Comparison of ENCODE assay signal across 23 mouse cellular contexts in genomic region chr12:74966266-74966665, GRCm38 (mm10).
DNase-seq lines count a peak whose midpoint lies in the region; ATAC-seq lines count a peak whose summit lies in the region.
"Had no signal": no experiment of that assay in that cellular context is flagged by ENCODE, and none has a peak within 500 bp of the region (broad histone marks: within the 10 kb centered on the region; RNA-seq: fewer than 3 reads in every experiment).

No protein-coding gene starts in this region.

- H3K36me3 ChIP-seq in midbrain, embryonic 11.5 days (ENCODE audit: control insufficient read depth, insufficient read depth, low read length): no peaks in the 10 kb centered on the region
- no peaks in the 10 kb centered on the region for H3K36me3 ChIP-seq in midbrain, embryonic 15.5 days (replicated peaks)
- H3K36me3 ChIP-seq: G1E had no signal

- 29% methylated on average over 2 of the region's 2 CpGs for WGBS in midbrain, embryonic 11.5 days
- 36% methylated on average over 2 of the region's 2 CpGs for WGBS in midbrain, embryonic 15.5 days

- no peak for ATAC-seq in midbrain, embryonic 11.5 days (ENCODE audit: low FRiP score)
- no peak for ATAC-seq in midbrain, embryonic 15.5 days (replicated peaks)
- peak; percentile 62 for ATAC-seq in granulocyte monocyte progenitor cell, adult 5-6 weeks (replicated peaks; ENCODE audit: poor library complexity, severe bottlenecking)
- ATAC-seq in megakaryocyte, adult 5-6 weeks (ENCODE audit: poor library complexity, severe bottlenecking): peak; percentile 41; the same call in 1 of the 2 replicates
- peak; percentile 61 for ATAC-seq in megakaryocyte progenitor cell, adult 5-6 weeks (replicated peaks; ENCODE audit: poor library complexity)
- ATAC-seq: activated CD4-positive, CD25-positive, alpha-beta regulatory T cell, adult 4 months; CD4-positive, CD25-positive, alpha-beta regulatory T cell, adult 4 months; Patski had no signal

- no peak overlapping the region for H3K4me3 ChIP-seq in midbrain, embryonic 11.5 days (ENCODE audit: low read depth, low read length)
- no peak overlapping the region for H3K4me3 ChIP-seq in midbrain, embryonic 15.5 days

- H3K9me3 ChIP-seq in midbrain, embryonic 11.5 days (ENCODE audit: control insufficient read depth, low read length): no peaks in the 10 kb centered on the region
- no peaks in the 10 kb centered on the region for H3K9me3 ChIP-seq in midbrain, embryonic 15.5 days
- H3K9me3 ChIP-seq: G1E had no signal

- H3K4me2 ChIP-seq in midbrain, embryonic 11.5 days: no peak overlapping the region
- H3K4me2 ChIP-seq in midbrain, embryonic 15.5 days: no peak overlapping the region

- no peak overlapping the region for H3K9ac ChIP-seq in midbrain, embryonic 11.5 days (ENCODE audit: low read length)
- H3K9ac ChIP-seq in midbrain, embryonic 15.5 days: no peak overlapping the region

- DNase-seq in midbrain, embryonic 11.5 days (ENCODE audit: low spot score, missing footprints): peak; percentile 80
- DNase-seq in ovary, postnatal 14 days (ENCODE audit: low spot score): no peak
- DNase-seq in adrenal gland, postnatal 10 days: no peak
- no peak for DNase-seq in Muller cell, postnatal 12 days (ENCODE audit: inconsistent ontology term)
- DNase-seq: adrenal gland, adult 2 months; adrenal gland, adult 8-10 months; adrenal gland, postnatal 14 days; adrenal gland, postnatal 25 days; adrenal gland, postnatal 36 days; B cell, adult 2 months; cerebellum, adult 11 months; cerebellum, adult 11-12 months; cerebellum, adult 18-20 months; cerebellum, adult 2 months had no signal

- no peaks in the 10 kb centered on the region for H3K27me3 ChIP-seq in midbrain, embryonic 11.5 days (ENCODE audit: control insufficient read depth, insufficient read depth, low read length)
- H3K27me3 ChIP-seq in midbrain, embryonic 15.5 days (replicated peaks): no peaks in the 10 kb centered on the region
- H3K27me3 ChIP-seq: CH12.LX had no signal

- H3K27ac ChIP-seq in midbrain, embryonic 11.5 days (ENCODE audit: low read depth, low read length): no peak overlapping the region
- H3K27ac ChIP-seq in midbrain, embryonic 15.5 days: no peak overlapping the region

- H3K4me1 ChIP-seq in midbrain, embryonic 11.5 days (ENCODE audit: control insufficient read depth, insufficient read depth, low read length): no peaks in the 10 kb centered on the region; the same call in 1 of the 2 replicates
- H3K4me1 ChIP-seq in midbrain, embryonic 15.5 days: no peaks in the 10 kb centered on the region

Comparison
In these comparisons a context has a peak if more than half of its experiments do, and no peak if none do; other contexts are left out.
1. ATAC-seq: peak in granulocyte monocyte progenitor cell, adult 5-6 weeks (single experiment), megakaryocyte, adult 5-6 weeks (single experiment) and megakaryocyte progenitor cell, adult 5-6 weeks (single experiment); none in midbrain, embryonic 11.5 days (single experiment) and midbrain, embryonic 15.5 days (single experiment).